Mouse (Mus musculus): ENCODE data around the gene Dusp1.

- no peak for TF ChIP-seq POLR2A (IDR thresholded peaks at IDR 0.05; ENCODE audit: insufficient read depth, low read length)
- no peak for TF ChIP-seq CTCF (IDR thresholded peaks at IDR 0.05; ENCODE audit: low read depth, low read length)
Measured at GRCm38 (mm10) chr17:26593199-26593598, 31.3 kb upstream of the Dusp1 start.

Data from ES-Bruce4 (cell line).